Mouse (Mus musculus) duodenum, adult 2 months (tissue): ENCODE data around the gene Hist1h4c. TPM values are rescaled to one million over a fixed set of nuclear protein-coding genes. Genes with fewer than 3 reads are reported as not detected.

Source experiments
- polyA plus RNA-seq: library from polyadenylated mRNA; depleted of rRNA; stranded (reverse); fragments of >200 nt; gene quantifications from 2 replicates; pipeline ENCODE4 v1.2.3, GENCODE M21; 2012; ENCODE audit warnings: low replicate concordance; rRNA removed

Hist1h4c gene
- 4.4 and 18.3 TPM in 2 replicates for polyA plus RNA-seq

DNA sequence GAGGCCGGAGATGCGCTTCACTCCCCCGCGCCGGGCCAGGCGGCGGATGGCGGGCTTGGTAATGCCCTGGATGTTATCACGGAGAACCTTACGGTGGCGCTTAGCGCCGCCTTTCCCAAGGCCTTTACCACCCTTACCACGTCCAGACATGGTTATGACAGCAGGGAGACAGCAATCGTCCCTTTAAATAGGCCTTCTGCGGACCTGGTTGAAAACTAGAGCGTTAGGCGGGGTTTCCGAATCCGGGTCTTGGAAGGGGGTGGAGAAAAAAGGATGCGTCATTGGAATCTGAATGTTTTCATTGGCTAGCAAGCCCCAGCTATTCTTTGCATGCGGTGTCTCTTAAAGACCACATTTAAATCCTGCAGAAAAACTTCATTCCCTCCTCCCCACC, at the start of gene Hist1h4c:
TSS of gene Hist1h4c (minus strand) at position 155 of the 394 bp plus-strand sequence.

DNA sequence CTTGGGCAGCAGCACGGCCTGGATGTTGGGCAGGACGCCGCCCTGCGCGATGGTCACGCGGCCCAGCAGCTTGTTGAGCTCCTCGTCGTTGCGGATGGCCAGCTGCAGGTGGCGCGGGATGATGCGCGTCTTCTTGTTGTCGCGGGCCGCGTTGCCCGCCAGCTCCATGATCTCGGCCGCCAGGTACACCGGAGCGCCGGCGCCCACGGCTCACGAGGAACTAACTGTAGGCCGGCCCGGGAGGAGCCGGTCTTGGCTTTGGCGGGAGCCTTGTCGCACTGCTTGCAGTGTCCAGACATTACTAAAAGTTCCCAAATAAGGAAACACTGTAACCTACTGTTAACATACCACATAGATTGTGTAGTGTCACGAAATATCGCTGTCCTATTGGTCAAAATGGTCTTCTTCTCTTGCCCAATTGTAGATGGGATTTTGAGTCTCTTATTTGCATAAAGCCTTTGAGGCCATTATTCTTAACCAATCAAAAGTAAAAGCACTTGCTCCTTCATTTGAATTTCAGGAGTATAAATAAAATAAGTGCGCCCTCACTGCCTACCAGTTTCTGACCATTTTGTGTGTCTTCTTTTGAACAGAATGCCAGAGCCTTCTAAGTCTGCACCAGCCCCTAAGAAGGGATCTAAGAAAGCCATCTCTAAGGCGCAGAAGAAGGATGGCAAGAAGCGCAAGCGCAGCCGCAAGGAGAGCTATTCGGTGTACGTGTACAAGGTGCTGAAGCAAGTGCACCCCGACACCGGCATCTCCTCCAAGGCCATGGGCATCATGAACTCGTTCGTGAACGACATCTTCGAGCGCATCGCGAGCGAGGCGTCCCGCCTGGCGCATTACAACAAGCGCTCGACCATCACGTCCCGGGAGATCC, 48.2 kb upstream of the Hist1h4c start, which contains the start of gene Hist1h2bb:
TSS of gene Hist1h2bb (plus strand) at position 534 of the 880 bp plus-strand sequence.

DNA sequence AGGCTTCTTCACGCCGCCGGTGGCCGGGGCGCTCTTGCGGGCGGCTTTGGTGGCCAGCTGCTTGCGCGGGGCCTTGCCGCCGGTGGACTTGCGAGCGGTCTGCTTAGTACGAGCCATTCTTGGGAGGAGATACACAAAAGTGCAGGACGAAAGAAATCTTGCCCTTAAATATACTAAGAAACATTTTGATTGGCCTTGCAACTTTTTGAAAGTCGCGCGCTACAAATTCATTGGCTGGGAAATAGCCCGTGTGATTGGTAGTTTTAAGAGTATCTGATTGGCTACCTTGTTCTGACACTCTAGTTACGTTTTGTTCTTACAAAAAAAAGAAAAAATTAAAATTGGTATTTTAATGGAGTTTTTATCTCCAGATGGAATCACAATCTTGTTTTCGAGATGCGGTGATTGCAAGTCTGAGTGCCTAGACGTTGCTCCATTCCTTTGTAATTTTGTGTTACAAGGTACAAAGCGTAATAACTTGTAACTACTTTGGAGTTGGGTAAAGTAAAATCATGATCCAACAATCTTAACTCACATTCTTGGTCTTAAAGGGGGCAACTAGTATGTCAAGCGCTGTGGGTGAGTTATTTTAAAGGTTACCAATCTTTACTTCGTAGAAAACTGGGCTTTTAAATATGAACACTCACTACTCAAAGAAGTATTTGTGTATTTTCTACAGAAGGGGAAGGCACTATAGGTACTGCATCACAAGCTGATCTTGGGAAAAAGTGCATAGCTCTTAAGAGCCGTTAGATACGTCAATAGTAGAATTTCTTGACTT, 47.3 kb upstream of the Hist1h4c start, which contains the start of gene Hist1h3c:
TSS of gene Hist1h3c (minus strand) at position 222 of the 781 bp plus-strand sequence.

DNA sequence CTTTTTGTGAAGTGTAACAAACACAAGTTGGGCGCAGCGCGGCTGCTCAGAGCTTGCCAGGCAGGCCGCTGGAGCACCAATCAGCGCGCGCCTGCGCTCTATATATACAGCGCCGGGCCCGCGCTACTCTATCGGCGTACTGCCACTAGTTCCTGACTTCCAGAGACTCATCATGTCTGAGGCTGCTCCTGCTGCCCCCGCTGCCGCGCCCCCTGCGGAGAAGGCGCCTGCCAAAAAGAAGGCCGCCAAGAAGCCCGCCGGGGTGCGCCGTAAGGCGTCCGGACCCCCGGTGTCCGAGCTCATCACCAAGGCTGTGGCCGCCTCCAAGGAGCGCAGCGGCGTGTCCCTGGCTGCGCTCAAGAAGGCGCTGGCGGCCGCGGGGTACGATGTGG, 40.4 kb upstream of the Hist1h4c start, which contains the start of gene Hist1h1c:
TSS of gene Hist1h1c (plus strand) at position 132 of the 392 bp plus-strand sequence.

DNA sequence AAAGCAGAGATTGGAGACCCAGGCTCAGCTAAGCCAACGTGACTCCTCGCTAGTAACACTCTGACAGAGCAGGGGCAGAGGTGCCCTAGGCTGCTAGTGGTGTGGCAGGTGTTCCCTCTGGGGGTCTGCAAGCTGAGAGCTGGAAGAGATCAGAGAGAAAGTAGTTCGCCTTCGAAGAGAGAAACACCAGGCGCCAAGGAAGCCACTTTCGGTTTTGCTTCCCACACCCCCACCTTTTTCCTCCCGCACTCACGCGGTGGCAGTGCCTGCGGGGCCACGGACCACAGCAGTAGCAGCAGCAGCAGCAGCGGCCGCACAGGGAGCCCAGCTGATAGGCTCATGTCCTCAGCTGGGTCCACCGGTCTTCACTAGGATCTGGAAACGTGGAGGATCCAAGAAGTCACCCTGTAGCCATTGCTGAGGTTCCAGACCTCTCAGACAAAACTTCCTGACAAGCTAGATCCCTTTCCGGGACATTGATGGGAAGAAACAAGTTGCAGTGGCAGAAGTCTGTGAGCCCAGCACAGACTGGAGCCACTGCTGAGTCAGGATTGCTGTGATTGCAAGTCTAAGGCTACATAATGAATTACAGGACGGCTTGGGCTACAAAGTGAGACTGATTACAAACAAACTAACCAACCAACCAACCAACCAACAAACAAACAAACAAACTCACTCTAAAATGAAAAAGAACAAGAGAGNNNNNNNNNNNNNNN, 12.3 kb upstream of the Hist1h4c start, which contains the start of gene Hfe:
TSS of gene Hfe (minus strand) at position 481 of the 716 bp plus-strand sequence.

DNA sequence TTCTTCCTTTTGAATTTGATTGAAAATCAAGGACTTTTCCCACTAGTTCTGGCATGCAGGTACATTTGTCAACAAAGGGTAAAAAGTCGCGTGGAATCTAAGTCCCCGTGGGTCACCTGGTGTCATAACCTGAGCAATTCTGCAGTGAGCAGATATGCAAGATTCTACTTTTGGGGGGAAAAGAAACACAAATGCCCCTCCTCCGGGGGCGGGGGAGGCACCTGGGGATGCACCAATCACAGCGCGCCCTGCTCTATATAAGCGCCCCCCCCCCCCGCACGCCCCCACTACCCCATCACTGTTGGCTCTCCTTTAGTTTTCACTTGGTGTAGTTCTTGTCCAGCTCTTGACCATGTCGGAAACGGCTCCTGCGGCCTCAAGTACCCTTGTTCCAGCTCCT, 2.7 kb downstream of the Hist1h4c start, which contains the start of gene Hist1h1t:
TSS of gene Hist1h1t (plus strand) at position 301 of the 400 bp plus-strand sequence.

DNA sequence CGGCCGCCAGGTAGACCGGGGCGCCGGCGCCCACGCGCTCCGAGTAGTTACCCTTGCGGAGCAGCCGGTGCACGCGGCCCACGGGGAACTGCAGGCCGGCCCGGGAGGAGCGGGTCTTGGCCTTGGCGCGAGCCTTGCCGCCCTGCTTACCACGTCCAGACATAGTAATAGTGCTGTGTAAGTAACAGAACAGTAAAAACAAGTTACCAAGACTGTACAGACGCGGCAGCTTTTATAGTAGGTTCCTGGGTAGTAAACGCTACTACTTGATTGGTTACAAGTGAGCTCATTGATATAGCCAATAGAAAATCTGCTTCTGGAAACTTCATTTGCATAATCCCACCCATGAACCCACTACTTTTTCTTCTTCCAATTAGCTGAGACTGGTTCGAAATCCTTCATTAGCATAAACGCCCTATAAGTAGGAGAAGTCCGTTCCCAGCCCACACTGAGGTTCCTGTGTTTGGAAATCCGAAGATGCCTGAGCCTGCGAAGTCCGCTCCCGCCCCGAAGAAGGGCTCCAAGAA, 14.4 kb downstream of the Hist1h4c start, which contains the start of the genes Hist1h2ac and Hist1h2bc:
TSS of gene Hist1h2ac (minus strand) at position 194 of the 527 bp plus-strand sequence.
TSS of gene Hist1h2bc (plus strand) at position 445 of the 527 bp plus-strand sequence.

Other genes starting within 250 kb of the Hist1h4c start
- 0.04 TPM in 1 of 2 replicates, not detected in the other for gene Btn1a1, start 232.6 kb downstream of the Hist1h4c start, polyA plus RNA-seq
- gene Btn2a2, start 209.6 kb downstream of the Hist1h4c start, polyA plus RNA-seq, result not detected in 2 replicates
- gene Hist1h4h, start 167.4 kb downstream of the Hist1h4c start, polyA plus RNA-seq, result 12.7 and 22.9 TPM in 2 replicates
- gene Hist1h2af, start 164.5 kb downstream of the Hist1h4c start, polyA plus RNA-seq, result 782 and 1,968 TPM in 2 replicates
- gene Hist1h3g, start 163.0 kb downstream of the Hist1h4c start, polyA plus RNA-seq, result 41.4 and 47.8 TPM in 2 replicates
- gene Hist1h2bh, start 155.1 kb downstream of the Hist1h4c start, polyA plus RNA-seq, result 3.4 and 4.2 TPM in 2 replicates
- 12.4 and 14.5 TPM in 2 replicates for gene Hist1h3f, start 154.4 kb downstream of the Hist1h4c start, polyA plus RNA-seq
- 6.2 and 12.0 TPM in 2 replicates for gene Hist1h4f, start 146.8 kb downstream of the Hist1h4c start, polyA plus RNA-seq
- gene Hist1h1d, start 145.2 kb downstream of the Hist1h4c start, polyA plus RNA-seq, result 0.11 and 0.13 TPM in 2 replicates
- 34.6 and 43.8 TPM in 2 replicates for gene Hist1h3e, start 136.1 kb downstream of the Hist1h4c start, polyA plus RNA-seq
- 11.9 and 48.7 TPM in 2 replicates for gene Hist1h2ae, start 127.2 kb downstream of the Hist1h4c start, polyA plus RNA-seq
- 29.6 and 41.4 TPM in 2 replicates for gene Hist1h2bg, start 127.1 kb downstream of the Hist1h4c start, polyA plus RNA-seq
- 13.2 and 22.0 TPM in 2 replicates for gene Hist1h2bf, start 124.3 kb downstream of the Hist1h4c start, polyA plus RNA-seq
- gene Hist1h2ad, start 124.1 kb downstream of the Hist1h4c start, polyA plus RNA-seq, result 3.7 and 15.3 TPM in 2 replicates
- gene Hist1h3d, start 122.7 kb downstream of the Hist1h4c start, polyA plus RNA-seq, result 13.1 and 33.1 TPM in 2 replicates
- 7.5 and 12.3 TPM in 2 replicates for gene Hist1h4d, start 116.9 kb downstream of the Hist1h4c start, polyA plus RNA-seq
- 1.4 and 1.6 TPM in 2 replicates for gene Hist1h2be, start 77.3 kb downstream of the Hist1h4c start, polyA plus RNA-seq
- gene Hist1h1e, start 75.9 kb downstream of the Hist1h4c start, polyA plus RNA-seq, result 2.3 and 2.7 TPM in 2 replicates
- gene Hist1h2ac, start 14.5 kb downstream of the Hist1h4c start, polyA plus RNA-seq, result 1.3 and 5.1 TPM in 2 replicates
- gene Hist1h2bc, start 14.3 kb downstream of the Hist1h4c start, polyA plus RNA-seq, result 151 and 487 TPM in 2 replicates
- not detected in 2 replicates for gene Hist1h1t, start 2.6 kb downstream of the Hist1h4c start, polyA plus RNA-seq
- gene Hfe, start 12.4 kb upstream of the Hist1h4c start, polyA plus RNA-seq, result 5.9 and 6.9 TPM in 2 replicates
- gene Hist1h1c, start 40.4 kb upstream of the Hist1h4c start, polyA plus RNA-seq, result 19.5 and 49.1 TPM in 2 replicates
- 35.9 and 40.8 TPM in 2 replicates for gene Hist1h3c, start 47.1 kb upstream of the Hist1h4c start, polyA plus RNA-seq
- 18.7 and 20.8 TPM in 2 replicates for gene Hist1h2bb, start 48.3 kb upstream of the Hist1h4c start, polyA plus RNA-seq
- 22.8 and 64.3 TPM in 2 replicates for gene Hist1h2ab, start 52.7 kb upstream of the Hist1h4c start, polyA plus RNA-seq
- 30.7 and 39.7 TPM in 2 replicates for gene Hist1h3b, start 53.8 kb upstream of the Hist1h4c start, polyA plus RNA-seq
- gene Hist1h4b, start 58.6 kb upstream of the Hist1h4c start, polyA plus RNA-seq, result 9.6 and 14.6 TPM in 2 replicates
- 6.3 and 13.5 TPM in 2 replicates for gene Hist1h4a, start 62.8 kb upstream of the Hist1h4c start, polyA plus RNA-seq
- 21.3 and 31.3 TPM in 2 replicates for gene Hist1h3a, start 63.9 kb upstream of the Hist1h4c start, polyA plus RNA-seq
- gene Hist1h1a, start 65.2 kb upstream of the Hist1h4c start, polyA plus RNA-seq, result 0.74 and 1.2 TPM in 2 replicates
- gene Trim38, start 71.5 kb upstream of the Hist1h4c start, polyA plus RNA-seq, result 0.71 and 3.3 TPM in 2 replicates
- gene Slc17a2, start 108.5 kb upstream of the Hist1h4c start, polyA plus RNA-seq, result 0.06 TPM in 1 of 2 replicates, not detected in the other
- not detected in 2 replicates for gene Slc17a3, start 141.0 kb upstream of the Hist1h4c start, polyA plus RNA-seq
- gene Slc17a1, start 169.3 kb upstream of the Hist1h4c start, polyA plus RNA-seq, result not detected in 2 replicates
- gene Slc17a4, start 216.6 kb upstream of the Hist1h4c start, polyA plus RNA-seq, result 8.6 and 29.0 TPM in 2 replicates
- gene Hist1h2ba, start 235.7 kb upstream of the Hist1h4c start, polyA plus RNA-seq, result not detected in 2 replicates
- not detected in 2 replicates for gene Hist1h2aa, start 236.0 kb upstream of the Hist1h4c start, polyA plus RNA-seq